In genomic region chr7:48132674-48133073, GRCm38 (mm10) we compare ENCODE assay signal across 16 mouse cellular contexts. TPM values are rescaled to one million over a fixed set of nuclear protein-coding genes. Genes with fewer than 3 reads are reported as not detected.
"Had no signal": no experiment of that assay in that cellular context is flagged by ENCODE, and none has a peak within 500 bp of the region (broad histone marks: within the 10 kb centered on the region; RNA-seq: fewer than 3 reads in every experiment).

No protein-coding gene starts in this region.

- H3K9me3 ChIP-seq: kidney, embryonic 15.5 days; liver, embryonic 13.5 days; stomach, embryonic 15.5 days had no signal

- ATAC-seq: hindbrain, embryonic 16.5 days; inflammation-experienced regulatory T-cells, adult 6 months; liver, postnatal 0 days had no signal

- H3K4me3 ChIP-seq: layer of hippocampus, adult 2 months had no signal

- H3K9ac ChIP-seq: liver, embryonic 13.5 days; stomach, embryonic 15.5 days had no signal

- H3K4me1 ChIP-seq: stomach, embryonic 15.5 days had no signal

- DNase-seq: kidney, adult 2 months; liver; liver, embryonic 13.5 days; liver, postnatal 0 days; thymus, adult 2 months had no signal

- H3K36me3 ChIP-seq: kidney, embryonic 15.5 days; limb, embryonic 12.5 days; liver, embryonic 13.5 days; stomach, embryonic 15.5 days had no signal

- H3K27me3 ChIP-seq: kidney, embryonic 15.5 days; limb, embryonic 12.5 days; liver, embryonic 13.5 days; stomach, embryonic 15.5 days had no signal

- H3K27ac ChIP-seq: layer of hippocampus, adult 2 months; liver, embryonic 13.5 days had no signal

RNA-seq across cellular contexts. Expression of gene Mrgprb5, which starts 36.1 kb away (rescaled TPM):
- polyA plus RNA-seq: hindbrain, embryonic 16.5 days; inflammation-experienced regulatory T-cells, adult 6 months; kidney, adult 2 months; kidney, embryonic 15.5 days; limb, embryonic 12.5 days; liver, embryonic 13.5 days; liver, postnatal 0 days; lung, embryonic 16.5 days; neural tube, embryonic 11.5 days; spleen, adult 2 months; stomach, embryonic 15.5 days; testis, adult 2 months; thymus, adult 2 months; urinary bladder, adult 2 months had no signal
